Mouse (Mus musculus) small intestine, adult 2 months (tissue): ENCODE data around the gene Nmd3.

Source experiments
- CTCF ChIP-seq: fragments of 200-500 bp; IDR thresholded peaks from 2 replicates; pipeline ENCODE4 v1.5.1; 2012; ENCODE audit warnings: low read depth, mild to moderate bottlenecking, control low read depth, inconsistent platforms, low read length, moderate library complexity, mixed read lengths; ENCODE audit not compliant: insufficient replicate concordance, insufficient read length; ENCODE audit errors: extremely low read depth
- POLR2A ChIP-seq: fragments of 200-500 bp; IDR thresholded peaks from 2 replicates; pipeline ENCODE4 v1.6.1; 2012; ENCODE audit warnings: low read depth, mild to moderate bottlenecking, control low read depth, inconsistent platforms, low read length, moderate library complexity

- TF ChIP-seq CTCF (no peak), POLR2A (no peak)
These were observed 35.7 kb downstream of the Nmd3 start for GRCm38 (mm10) chr3:69757456-69757855.
